In the genomic region with DNA sequence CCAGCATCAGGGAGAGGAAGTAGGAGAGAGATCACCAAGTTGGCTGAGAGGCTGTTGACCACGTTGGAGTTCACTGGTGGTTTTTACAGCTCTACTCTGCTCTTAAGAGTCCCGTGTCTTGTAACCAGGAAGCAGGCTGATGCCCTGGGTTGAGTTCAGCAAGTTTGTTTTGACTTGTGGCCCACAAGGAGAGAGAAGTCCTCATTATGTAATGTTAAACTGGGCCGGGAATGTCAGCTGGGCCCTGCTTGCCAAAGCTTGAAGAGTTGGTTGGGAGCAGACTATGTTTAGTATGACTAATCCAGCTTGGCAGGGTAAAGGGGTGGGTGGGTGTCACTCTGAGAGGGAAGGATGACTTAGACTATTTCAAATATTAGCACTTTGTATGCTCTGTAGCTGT, we compare ENCODE assay signal across 7 mouse cellular contexts.
DNase-seq lines count a peak whose midpoint lies in the region; ATAC-seq and TF ChIP-seq lines count a peak whose summit lies in the region.

No protein-coding gene starts in this region.

- peak; percentile 8 to 23 for DNase-seq in left cerebral cortex, adult 18-20 months (ENCODE audit: low spot score in 2 of 2)
- DNase-seq in left cerebral cortex, adult 11 months (ENCODE audit: low spot score): no peak
- peak; percentile 53 to 80 for DNase-seq in kidney, adult 8-10 months
- DNase-seq in thymus, postnatal 4 days: no peak

- TF ChIP-seq POLR2A in embryonic fibroblast, embryonic 13.5 days (IDR thresholded peaks at IDR 0.05; ENCODE audit: low read depth, low read length): no peak

- H3K9me3 ChIP-seq in intestine, embryonic 16.5 days (ENCODE audit: control insufficient read depth, low read length): no peaks in the 10 kb centered on the region

- WGBS in intestine, embryonic 16.5 days: 45% methylated on average over 3 of the region's 3 CpGs

- H3K9ac ChIP-seq in intestine, embryonic 16.5 days (ENCODE audit: low read depth, low read length): no peak overlapping the region

- no peaks in the 10 kb centered on the region for H3K36me3 ChIP-seq in intestine, embryonic 16.5 days (ENCODE audit: control insufficient read depth, insufficient read depth, low read length)

- ATAC-seq in megakaryocyte progenitor cell, adult 5-6 weeks (replicated peaks; ENCODE audit: poor library complexity): 0 out of 2 replicates have a peak, but pooled peaks have one; percentile 17
- no peak for ATAC-seq in intestine, embryonic 16.5 days

- no peaks in the 10 kb centered on the region for H3K27me3 ChIP-seq in intestine, embryonic 16.5 days (replicated peaks; ENCODE audit: control insufficient read depth, insufficient read depth, low read length)

- H3K27ac ChIP-seq in embryonic fibroblast, embryonic 13.5 days (ENCODE audit: insufficient read depth, low read length): peak overlapping the region; percentile 85
- H3K27ac ChIP-seq in intestine, embryonic 16.5 days (ENCODE audit: low read length): no peak overlapping the region

- TF ChIP-seq CTCF in embryonic fibroblast, embryonic 13.5 days (IDR thresholded peaks at IDR 0.05; ENCODE audit: borderline replicate concordance, insufficient read depth, low read length): no peak

- peaks cover 29% of the 10 kb centered on the region for H3K4me1 ChIP-seq in embryonic fibroblast, embryonic 13.5 days (ENCODE audit: control insufficient read depth, insufficient read depth, low read length)
- peaks cover 15% of the 10 kb centered on the region for H3K4me1 ChIP-seq in intestine, embryonic 16.5 days (ENCODE audit: control insufficient read depth, insufficient read depth, low read length)

- H3K4me2 ChIP-seq in intestine, embryonic 16.5 days (ENCODE audit: low read depth, low read length): no peak overlapping the region

- no peak overlapping the region for H3K4me3 ChIP-seq in embryonic fibroblast, embryonic 13.5 days (ENCODE audit: insufficient read depth, low read length)
- H3K4me3 ChIP-seq in intestine, embryonic 16.5 days (ENCODE audit: low read length): no peak overlapping the region

Comparison
In these comparisons a context has a peak if more than half of its experiments do, and no peak if none do; other contexts are left out.
1. DNase-seq: peak in left cerebral cortex, adult 18-20 months (2 of 2) and kidney, adult 8-10 months (2 of 2); none in left cerebral cortex, adult 11 months (single experiment) and thymus, postnatal 4 days (single experiment).